Mouse (Mus musculus) neural tube, embryonic 14.5 days (tissue): ENCODE data around the gene Foxk1. TPM values are rescaled to one million over a fixed set of nuclear protein-coding genes. Genes with fewer than 3 reads are reported as not detected.

ENCODE experiments used
- ATAC-seq: fragments of 200-750 bp; cut with Nextera tagmentation; 2 replicates; pipeline ENCODE4 v1.8.0; 2017; ENCODE audit warnings: low read depth, mild to moderate bottlenecking, moderate TSS enrichment, moderate library complexity
- H3K27ac ChIP-seq: fragments of 300-500 bp; sonication (generic); 2 replicates; pipeline ENCODE4 v1.5.1; 2014; ENCODE audit warnings: low read depth, mild to moderate bottlenecking, control low read depth, low read length, moderate library complexity, mixed read lengths
- H3K27me3 ChIP-seq: fragments of 300-500 bp; sonication (generic); 2 replicates; pipeline ENCODE4 v1.6.1; 2014; ENCODE audit warnings: low read length; ENCODE audit not compliant: control insufficient read depth, insufficient read depth
- H3K36me3 ChIP-seq: fragments of 300-500 bp; sonication (generic); 2 replicates; pipeline ENCODE4 v1.6.1; 2014; ENCODE audit warnings: low read length, mixed read lengths; ENCODE audit not compliant: control insufficient read depth, insufficient read depth
- H3K4me1 ChIP-seq: fragments of 300-500 bp; sonication (generic); 2 replicates; pipeline ENCODE4 v1.6.1; 2014; ENCODE audit warnings: low read length; ENCODE audit not compliant: control insufficient read depth, insufficient read depth
- H3K4me2 ChIP-seq: fragments of 300-500 bp; sonication (generic); 2 replicates; pipeline ENCODE4 v1.6.1; 2014; ENCODE audit warnings: mild to moderate bottlenecking, low read depth, low read length, control low read depth
- H3K4me3 ChIP-seq: fragments of 300-500 bp; sonication (generic); 2 replicates; pipeline ENCODE4 v1.5.1; 2014; ENCODE audit warnings: low read depth, low read length, control low read depth, mixed read lengths
- H3K9ac ChIP-seq: fragments of 300-500 bp; sonication (generic); replicated peaks from 2 replicates; pipeline ENCODE4 v1.6.1; 2014; ENCODE audit warnings: low read depth, mild to moderate bottlenecking, control low read depth, low read length, mixed read lengths
- H3K9me3 ChIP-seq: fragments of 300-500 bp; sonication (generic); 2 replicates; pipeline ENCODE4 v1.6.1; 2016; ENCODE audit warnings: low read length; ENCODE audit not compliant: control insufficient read depth
- WGBS: fragments of 180-500 bp; shearing (Covaris S2); extraction: QIAGEN DNeasy Blood & Tissue Kit; methylation state at CpG from one replicate; pipeline ENCODE4 v1.1.7; 2014; 5-methylcytosine and 5-hydroxymethylcytosine counted together
- polyA plus RNA-seq: library from polyadenylated mRNA; unstranded; fragments of >200 nt; fragmentation: Nextera tagmentation; extraction: Ambion mirVana; gene quantifications from 2 replicates; pipeline ENCODE4 v1.2.1, GENCODE M21; 2014

Foxk1 gene
- polyA plus RNA-seq, 1 experiment from 2014 or later = 4.3 TPM

DNA sequence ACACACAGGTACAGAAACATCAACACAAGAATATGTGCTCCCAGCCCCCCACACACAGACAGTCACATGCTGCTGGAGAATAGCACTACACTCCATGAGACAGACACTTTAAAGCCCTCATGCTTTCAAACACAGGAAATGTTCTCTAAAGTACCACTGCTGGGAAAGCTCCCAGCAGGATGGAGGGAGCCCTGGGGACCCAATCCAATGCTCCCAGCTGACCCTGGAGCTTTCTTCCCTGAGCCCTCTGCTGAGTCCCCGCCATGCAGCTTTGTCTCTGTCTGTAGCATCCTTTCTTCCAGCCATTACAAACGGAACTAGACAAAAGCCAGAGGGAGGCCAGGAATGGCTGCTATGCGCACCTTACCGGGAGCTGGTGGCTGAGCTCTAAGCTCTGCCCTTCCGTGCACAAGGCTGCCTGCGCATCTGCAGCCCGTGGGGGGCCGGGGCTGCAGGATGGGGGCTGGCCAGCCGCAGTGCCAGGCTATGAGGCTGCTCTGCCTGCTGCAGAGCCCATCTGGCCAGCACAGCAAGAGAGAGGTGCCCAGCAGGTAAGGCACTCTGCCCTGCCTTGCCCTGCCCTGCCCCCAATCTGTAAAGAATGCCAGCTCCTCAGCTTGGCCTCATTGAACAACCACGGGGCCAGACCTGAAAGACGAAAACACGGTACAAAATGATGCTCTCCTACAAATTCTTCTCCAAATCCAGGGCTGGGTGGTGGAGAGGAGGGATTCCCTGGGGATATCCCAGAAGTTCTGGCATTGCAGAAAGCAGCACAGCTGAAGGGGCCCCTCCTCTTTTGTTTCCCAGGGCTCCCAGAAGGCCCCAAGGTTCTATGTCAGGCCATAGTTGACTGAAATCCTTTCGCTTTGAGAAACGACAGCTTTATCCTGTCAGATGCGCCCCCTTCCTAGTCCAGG, 108.1 kb downstream of the Foxk1 start:
- peak overlapping the region; percentile 77 for H3K27ac ChIP-seq
- H3K4me1 ChIP-seq = peaks cover 22% of the 10 kb centered on the region
- H3K27me3 ChIP-seq = no peaks in the 10 kb centered on the region
- peak; percentile 65; the same call in 1 of the 2 replicates for ATAC-seq
- no peaks in the 10 kb centered on the region for H3K9me3 ChIP-seq
- peak overlapping the region; percentile 48 for H3K4me2 ChIP-seq
- 16% methylated on average over 15 of the region's 15 CpGs for WGBS
- no peaks in the 10 kb centered on the region for H3K36me3 ChIP-seq
- H3K4me3 ChIP-seq = peak overlapping the region; percentile 19
- H3K9ac ChIP-seq = peak overlapping the region; percentile 51

DNA sequence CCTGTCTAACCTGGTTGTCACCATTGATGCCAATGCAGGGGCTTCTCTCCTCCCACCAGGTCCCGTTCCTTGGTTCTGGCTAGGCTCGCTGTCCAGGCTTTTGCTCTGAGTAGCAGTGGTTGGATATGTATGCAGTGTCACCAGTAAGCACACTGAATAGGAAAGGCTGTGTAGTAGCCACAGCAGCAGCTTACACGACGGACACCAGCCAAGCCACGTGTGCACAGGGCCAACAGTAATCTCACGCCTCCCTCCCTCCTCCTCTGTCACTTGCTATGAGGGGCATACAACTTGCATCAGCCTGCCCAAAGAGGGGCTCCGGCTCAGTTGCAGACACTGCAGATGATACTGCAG, 108.7 kb downstream of the Foxk1 start:
- Histone ChIP-seq H3K27me3 (no peaks in the 10 kb centered on the region), H3K4me3 (no peak overlapping the region), H3K4me2 (peak overlapping the region; percentile 48; the same call in 1 of the 2 replicates), H3K36me3 (no peaks in the 10 kb centered on the region), H3K4me1 (peaks cover 22% of the 10 kb centered on the region), H3K9ac (peak overlapping the region; percentile 51), H3K9me3 (no peaks in the 10 kb centered on the region), H3K27ac (peak overlapping the region; percentile 77)
- WGBS = 54% methylated on average over 7 of the region's 7 CpGs
- ATAC-seq = peak; percentile 57; the same call in 1 of the 2 replicates

Other genes with a start within 250 kb of the Foxk1 start
- gene Ap5z1, start 62.4 kb downstream of the Foxk1 start, polyA plus RNA-seq = 11.9 and 15.0 TPM in 2 replicates
- 0.24 and 0.66 TPM in 2 replicates for gene Papolb, start 128.6 kb downstream of the Foxk1 start, polyA plus RNA-seq
- 14.2 and 20.1 TPM in 2 replicates for gene Radil, start 149.6 kb downstream of the Foxk1 start, polyA plus RNA-seq
- gene Mmd2, start 207.3 kb downstream of the Foxk1 start, polyA plus RNA-seq = 59.7 and 59.9 TPM in 2 replicates
- gene Wipi2, start 226.2 kb downstream of the Foxk1 start, polyA plus RNA-seq = 40.4 and 53.1 TPM in 2 replicates